Mouse (Mus musculus) lung, embryonic 14.5 days (tissue): ENCODE measurements at regions not wholly inside any gene's neighbourhood (a gene's known extent, or its start where the extent isn't known, plus 50 kb on each side); places are given as distances from the start of the nearest gene placed in this dataset.

ENCODE experiments used
- ATAC-seq: fragments of 200-750 bp; cut with Nextera tagmentation; 2 replicates; pipeline ENCODE4 v1.8.0; 2017; ENCODE audit warnings: mild to moderate bottlenecking, moderate TSS enrichment, moderate library complexity; ENCODE audit not compliant: insufficient read depth
- DNase-seq: peaks from one replicate; pipeline ENCODE4 v3.0.0-alpha.2; 2015
- H3K27ac ChIP-seq: fragments of 300-500 bp; sonication (generic); 2 replicates; pipeline ENCODE4 v1.5.1; 2014; ENCODE audit warnings: low read depth, mild to moderate bottlenecking, moderate library complexity
- H3K27me3 ChIP-seq: fragments of 300-500 bp; sonication (generic); 2 replicates; pipeline ENCODE4 v1.6.1; 2014; ENCODE audit warnings: low read length, control low read depth; ENCODE audit not compliant: insufficient read depth
- H3K36me3 ChIP-seq: fragments of 300-500 bp; sonication (generic); 2 replicates; pipeline ENCODE4 v1.6.1; 2014; ENCODE audit warnings: control low read depth; ENCODE audit not compliant: insufficient read depth
- H3K4me1 ChIP-seq: fragments of 300-500 bp; sonication (generic); 2 replicates; pipeline ENCODE4 v1.6.1; 2014; ENCODE audit warnings: antibody characterized with exemption, control low read depth; ENCODE audit not compliant: insufficient read depth
- H3K4me2 ChIP-seq: fragments of 300-500 bp; sonication (generic); 2 replicates; pipeline ENCODE4 v1.6.1; 2014; ENCODE audit warnings: mild to moderate bottlenecking
- H3K4me3 ChIP-seq: fragments of 300-500 bp; sonication (generic); 2 replicates; pipeline ENCODE4 v1.5.1; 2014; ENCODE audit warnings: low read depth, low read length
- H3K9ac ChIP-seq: fragments of 300-500 bp; sonication (generic); 2 replicates; pipeline ENCODE4 v1.6.1; 2014
- H3K9me3 ChIP-seq: fragments of 300-500 bp; sonication (generic); 2 replicates; pipeline ENCODE4 v1.6.1; 2016; ENCODE audit warnings: low read depth, low read length, control low read depth
- CTCF ChIP-seq: IDR thresholded peaks from 2 replicates; pipeline ENCODE4 v1.5.1; 2016; ENCODE audit warnings: antibody characterized with exemption, low read depth
- WGBS: fragments of 180-500 bp; shearing (Covaris S2); extraction: QIAGEN DNeasy Blood & Tissue Kit; methylation state at CpG from one replicate; pipeline ENCODE4 v1.1.7; 2014; 5-methylcytosine and 5-hydroxymethylcytosine counted together

- 61% methylated on average over 4 of the region's 4 CpGs for WGBS
- Histone ChIP-seq H3K4me1 (no peaks in the 10 kb centered on the region), H3K4me2 (no peak overlapping the region), H3K27me3 (no peaks in the 10 kb centered on the region), H3K36me3 (no peaks in the 10 kb centered on the region), H3K9ac (no peak overlapping the region), H3K9me3 (no peaks in the 10 kb centered on the region), H3K27ac (no peak overlapping the region), H3K4me3 (no peak overlapping the region)
- ATAC-seq (no peak), DNase-seq (no peak)
- TF ChIP-seq CTCF: no peak
These were observed 695.1 kb upstream of the Kirrel3 start for GRCm38 (mm10) chr9:33790617-33791016.

- Histone ChIP-seq H3K4me2 (no peak overlapping the region), H3K36me3 (no peaks in the 10 kb centered on the region), H3K27ac (no peak overlapping the region), H3K9me3 (no peaks in the 10 kb centered on the region), H3K27me3 (no peaks in the 10 kb centered on the region), H3K9ac (no peak overlapping the region), H3K4me3 (no peak overlapping the region), H3K4me1 (no peaks in the 10 kb centered on the region)
- no peak for ATAC-seq
- 68% methylated on average over 6 of the region's 6 CpGs for WGBS
- no peak for TF ChIP-seq CTCF
- no peak for DNase-seq
These were observed 685.4 kb upstream of the Kirrel3 start for GRCm38 (mm10) chr9:33800250-33800649.

DNA sequence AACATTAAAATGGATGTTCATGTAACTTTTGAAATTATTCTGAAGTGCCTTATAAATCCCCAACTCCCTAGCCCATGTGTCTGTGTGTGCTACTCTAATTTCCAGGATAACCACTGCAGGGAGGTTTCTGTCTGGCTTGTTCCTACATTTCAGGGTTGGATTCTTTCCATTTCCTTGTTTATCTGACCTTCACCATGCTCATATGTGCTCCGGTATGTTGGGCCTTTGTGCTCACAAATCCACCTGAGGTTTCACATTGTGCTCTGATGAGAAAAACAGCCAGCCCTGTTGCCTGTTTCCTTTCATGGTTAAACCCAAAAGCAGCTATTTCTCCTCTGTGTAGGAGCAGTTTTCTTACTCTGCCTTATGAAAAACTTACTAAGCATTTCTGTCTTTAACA is 684.9 kb upstream of the Kirrel3 start:
- H3K27me3 ChIP-seq: no peaks in the 10 kb centered on the region
- H3K4me1 ChIP-seq: no peaks in the 10 kb centered on the region
- H3K4me2 ChIP-seq: no peak overlapping the region
- ATAC-seq (no peak), DNase-seq (no peak)
- H3K27ac ChIP-seq: no peak overlapping the region
- H3K36me3 ChIP-seq: no peaks in the 10 kb centered on the region
- H3K9ac ChIP-seq: no peak overlapping the region
- H3K9me3 ChIP-seq: no peaks in the 10 kb centered on the region
- H3K4me3 ChIP-seq: no peak overlapping the region
- TF ChIP-seq CTCF: no peak
- 39% methylated on average over 1 of the region's 1 CpGs for WGBS

GRCm38 (mm10) chr9:33814739-33815368 is 670.8 kb upstream of the Kirrel3 start:
- Histone ChIP-seq H3K36me3 (no peaks in the 10 kb centered on the region), H3K4me1 (no peaks in the 10 kb centered on the region), H3K9me3 (no peaks in the 10 kb centered on the region), H3K27ac (no peak overlapping the region), H3K9ac (no peak overlapping the region), H3K27me3 (no peaks in the 10 kb centered on the region), H3K4me3 (no peak overlapping the region), H3K4me2 (no peak overlapping the region)
- no peak for ATAC-seq
- no peak for DNase-seq
- TF ChIP-seq CTCF: no peak
- 70% methylated on average over 5 of the region's 5 CpGs for WGBS

DNA sequence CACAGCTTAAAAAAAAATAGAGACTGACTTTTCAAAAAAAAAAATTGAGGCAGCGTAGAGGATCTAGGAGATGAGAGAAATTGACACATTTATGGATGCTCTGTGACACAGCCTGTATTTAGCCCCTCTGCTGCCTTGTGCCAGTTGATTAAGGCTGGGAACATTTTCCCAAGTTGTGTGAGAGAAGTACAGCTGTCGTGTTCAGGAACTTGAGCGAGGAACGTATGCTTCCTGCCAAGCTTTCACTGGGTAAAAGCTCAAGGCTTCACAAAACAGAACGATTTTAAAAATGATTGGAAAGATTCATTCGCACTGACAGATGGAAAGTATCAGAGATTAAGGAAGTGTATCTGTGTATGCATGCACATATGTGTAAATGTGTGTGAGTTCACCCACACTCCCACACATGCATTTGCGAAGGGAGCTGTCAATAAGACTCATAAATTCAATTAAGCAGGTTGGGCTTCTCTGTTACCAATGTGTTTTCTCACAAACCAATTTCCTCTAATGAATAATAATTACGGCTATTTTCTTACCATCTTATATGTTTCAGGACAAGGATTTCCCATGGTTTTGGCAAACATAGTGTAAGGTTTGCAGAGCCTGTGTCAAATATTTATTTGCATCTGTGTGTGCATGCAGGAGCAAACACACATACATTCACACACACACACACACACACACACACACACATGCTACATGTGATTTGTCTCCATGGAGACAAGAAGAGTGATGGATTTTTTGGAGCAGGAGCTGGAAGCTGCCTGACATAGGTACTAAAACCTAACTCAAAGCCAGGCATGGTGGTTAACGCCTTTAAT is 662.9 kb upstream of the Kirrel3 start:
- no peaks in the 10 kb centered on the region for H3K4me1 ChIP-seq
- H3K4me2 ChIP-seq: no peak overlapping the region
- TF ChIP-seq CTCF: no peak
- H3K36me3 ChIP-seq: no peaks in the 10 kb centered on the region
- no peak overlapping the region for H3K4me3 ChIP-seq
- no peaks in the 10 kb centered on the region for H3K27me3 ChIP-seq
- H3K27ac ChIP-seq: no peak overlapping the region
- WGBS: 64% methylated on average over 9 of the region's 9 CpGs
- no peak for ATAC-seq
- no peaks in the 10 kb centered on the region for H3K9me3 ChIP-seq
- no peak for DNase-seq
- H3K9ac ChIP-seq: no peak overlapping the region

GRCm38 (mm10) chr9:33826116-33826515 is 659.6 kb upstream of the Kirrel3 start:
- Histone ChIP-seq H3K4me1 (no peaks in the 10 kb centered on the region), H3K4me2 (no peak overlapping the region), H3K9ac (no peak overlapping the region), H3K27me3 (no peaks in the 10 kb centered on the region), H3K9me3 (no peaks in the 10 kb centered on the region), H3K4me3 (no peak overlapping the region), H3K27ac (no peak overlapping the region), H3K36me3 (no peaks in the 10 kb centered on the region)
- TF ChIP-seq CTCF: no peak
- DNase-seq (no peak), ATAC-seq (no peak)
- WGBS: 60% methylated on average over 4 of the region's 4 CpGs

GRCm38 (mm10) chr9:33827409-33827808 is 658.3 kb upstream of the Kirrel3 start:
- Histone ChIP-seq H3K9me3 (no peaks in the 10 kb centered on the region), H3K36me3 (no peaks in the 10 kb centered on the region), H3K9ac (no peak overlapping the region), H3K4me1 (no peaks in the 10 kb centered on the region), H3K4me3 (no peak overlapping the region), H3K27ac (no peak overlapping the region), H3K27me3 (no peaks in the 10 kb centered on the region), H3K4me2 (no peak overlapping the region)
- 62% methylated on average over 2 of the region's 2 CpGs for WGBS
- ATAC-seq (no peak), DNase-seq (no peak)
- no peak for TF ChIP-seq CTCF
